Mouse (Mus musculus) MEL (cell line): Measurements from ENCODE around the gene Rapgef2. TPM values are rescaled to one million over a fixed set of nuclear protein-coding genes. Genes with fewer than 3 reads are reported as not detected.

Experiments used
- DNase-seq: peaks from one replicate; pipeline ENCODE4 v3.0.0; 2011; ENCODE audit warnings: low read depth, low spot score
- H3K27ac ChIP-seq: 2 replicates; pipeline ENCODE4 v1.5.1; 2012; ENCODE audit warnings: low read depth, mild to moderate bottlenecking, control low read depth, low read length, moderate library complexity; ENCODE audit not compliant: control insufficient read depth
- H3K27me3 ChIP-seq, 2 experiments: fragments of 150-350 bp in 1 of 2; sonication (generic) in 1 of 2; 2 replicates each; pipeline ENCODE4 v1.6.1; 2012; ENCODE audit warnings: low read length in 2 of 2, mild to moderate bottlenecking in 2 of 2, improper control_type of control experiment in 1 of 2, moderate library complexity in 1 of 2; ENCODE audit not compliant: insufficient read depth in 2 of 2, control insufficient read depth in 1 of 2
- H3K36me3 ChIP-seq, 2 experiments: 2 replicates each; pipeline ENCODE4 v1.6.1; 2012 to 2014; ENCODE audit warnings: low read length in 2 of 2, improper control_type of control experiment in 1 of 2, inconsistent platforms in 1 of 2, mild to moderate bottlenecking in 1 of 2; ENCODE audit not compliant: insufficient read depth in 2 of 2, control insufficient read depth in 1 of 2
- H3K4me1 ChIP-seq, 2 experiments: fragments of 150-350 bp in 1 of 2; sonication (generic) in 1 of 2; 2 replicates each; pipeline ENCODE4 v1.6.1; 2012; ENCODE audit warnings: low read length in 2 of 2, improper control_type of control experiment in 1 of 2, mild to moderate bottlenecking in 1 of 2; ENCODE audit not compliant: insufficient read depth in 2 of 2, control insufficient read depth in 1 of 2
- H3K4me3 ChIP-seq, 2 experiments: fragments of 150-350 bp in 1 of 2; sonication (generic) in 1 of 2; 2 replicates each; pipeline ENCODE4 v1.5.1; 2012; ENCODE audit warnings: low read depth in 2 of 2, low read length in 2 of 2, mild to moderate bottlenecking in 2 of 2, moderate library complexity in 2 of 2, control low read depth in 1 of 2, improper control_type of control experiment in 1 of 2; ENCODE audit not compliant: control insufficient read depth in 1 of 2, insufficient read depth in 1 of 2
- H3K79me2 ChIP-seq: 2 replicates; pipeline ENCODE4 v1.6.1; 2012; ENCODE audit warnings: mild to moderate bottlenecking, low read length, moderate library complexity; ENCODE audit not compliant: control insufficient read depth, poor library complexity, insufficient read depth
- H3K9ac ChIP-seq: 2 replicates; pipeline ENCODE4 v1.6.1; 2012; ENCODE audit warnings: low read depth, mild to moderate bottlenecking, control low read depth, low read length, moderate library complexity; ENCODE audit not compliant: control insufficient read depth, poor library complexity, severe bottlenecking
- H3K9me3 ChIP-seq: fragments of 150-350 bp; sonication (generic); replicated peaks from 2 replicates; pipeline ENCODE4 v1.6.1; 2012; ENCODE audit warnings: mild to moderate bottlenecking, low read length, improper control_type of control experiment, moderate library complexity; ENCODE audit not compliant: insufficient read depth
- CHD1 ChIP-seq: IDR thresholded peaks from 2 replicates; pipeline ENCODE4 v1.6.1; 2012; ENCODE audit warnings: low read depth, mild to moderate bottlenecking, inconsistent platforms, low read length, improper control_type of control experiment
- CTCF ChIP-seq, 3 experiments: IDR thresholded peaks in 2 of 3; conservative IDR thresholded peaks in 1 of 3; 2 replicates each; pipeline ENCODE4 v1.5.1; 2011 to 2012; ENCODE audit warnings: low read length in 3 of 3, low read depth in 2 of 3, mild to moderate bottlenecking in 2 of 3, improper control_type of control experiment in 1 of 3, inconsistent platforms in 1 of 3, mixed read lengths in 1 of 3, moderate library complexity in 1 of 3; ENCODE audit not compliant: control insufficient read depth in 1 of 3, insufficient read depth in 1 of 3, poor library complexity in 1 of 3, severe bottlenecking in 1 of 3
- E2F4 ChIP-seq: IDR thresholded peaks from 2 replicates; pipeline ENCODE4 v1.6.1; 2011; ENCODE audit warnings: low read depth, low read length, improper control_type of control experiment, borderline replicate concordance
- ELF1 ChIP-seq: IDR thresholded peaks from 2 replicates; pipeline ENCODE4 v1.6.1; 2014; ENCODE audit warnings: low read depth, mild to moderate bottlenecking, inconsistent platforms, low read length, improper control_type of control experiment, moderate library complexity
- ETS1 ChIP-seq: IDR thresholded peaks from 2 replicates; pipeline ENCODE4 v1.6.1; 2012; ENCODE audit warnings: low read depth, mild to moderate bottlenecking, inconsistent platforms, low read length, improper control_type of control experiment, moderate library complexity
- HCFC1 ChIP-seq: IDR thresholded peaks from 2 replicates; pipeline ENCODE4 v1.6.1; 2012; ENCODE audit warnings: low read depth, mild to moderate bottlenecking, inconsistent platforms, low read length, improper control_type of control experiment, moderate library complexity
- JUND ChIP-seq: IDR thresholded peaks from 2 replicates; pipeline ENCODE4 v1.6.1; 2011; ENCODE audit warnings: low read depth, mild to moderate bottlenecking, improper control_type of control experiment, low read length
- KAT2A ChIP-seq: conservative IDR thresholded peaks from 2 replicates; pipeline ENCODE4 v1.6.1; 2012; ENCODE audit warnings: low read depth, low read length, improper control_type of control experiment, inconsistent platforms
- MAZ ChIP-seq: IDR thresholded peaks from 2 replicates; pipeline ENCODE4 v1.6.1; 2012; ENCODE audit warnings: low read depth, mild to moderate bottlenecking, inconsistent platforms, low read length, improper control_type of control experiment
- MEF2A ChIP-seq: IDR thresholded peaks from 2 replicates; pipeline ENCODE4 v1.6.1; 2014; ENCODE audit warnings: low read depth, mild to moderate bottlenecking, inconsistent platforms, low read length, improper control_type of control experiment; ENCODE audit not compliant: poor library complexity, insufficient replicate concordance, severe bottlenecking; ENCODE audit errors: extremely low read depth
- MXI1 ChIP-seq: IDR thresholded peaks from 2 replicates; pipeline ENCODE4 v1.6.1; 2011; ENCODE audit warnings: mild to moderate bottlenecking, low read depth, low read length, improper control_type of control experiment
- MYB ChIP-seq: IDR thresholded peaks from 2 replicates; pipeline ENCODE4 v1.6.1; 2011; ENCODE audit warnings: mild to moderate bottlenecking, low read depth, low read length, improper control_type of control experiment
- MYC ChIP-seq: IDR thresholded peaks from 2 replicates; pipeline ENCODE4 v1.6.1; 2011; ENCODE audit warnings: low read depth, mild to moderate bottlenecking, low read length, improper control_type of control experiment, moderate library complexity
- POLR2A ChIP-seq, 2 experiments: IDR thresholded peaks; 2 replicates each; pipeline ENCODE4 v1.6.1; 2011 to 2012; ENCODE audit warnings: low read length in 2 of 2, mild to moderate bottlenecking in 2 of 2, control low read depth in 1 of 2, improper control_type of control experiment in 1 of 2, low read depth in 1 of 2, moderate library complexity in 1 of 2; ENCODE audit not compliant: control insufficient read depth in 1 of 2, insufficient read depth in 1 of 2, poor library complexity in 1 of 2
- POLR2AphosphoS2 ChIP-seq: IDR thresholded peaks from 2 replicates; pipeline ENCODE4 v1.6.1; 2011; ENCODE audit warnings: low read length, improper control_type of control experiment
- POLR2AphosphoS5 ChIP-seq: IDR thresholded peaks from 2 replicates; pipeline ENCODE4 v1.6.1; 2012; ENCODE audit warnings: low read depth, borderline replicate concordance, mild to moderate bottlenecking, inconsistent platforms, low read length, moderate library complexity, mixed read lengths
- RAD21 ChIP-seq: IDR thresholded peaks from 2 replicates; pipeline ENCODE4 v1.6.1; 2011; ENCODE audit warnings: mild to moderate bottlenecking, low read depth, low read length, improper control_type of control experiment
- SIN3A ChIP-seq: IDR thresholded peaks from 2 replicates; pipeline ENCODE4 v1.6.1; 2012; ENCODE audit warnings: low read length, improper control_type of control experiment, inconsistent platforms
- SMC3 ChIP-seq: IDR thresholded peaks from 2 replicates; pipeline ENCODE4 v1.6.1; 2011; ENCODE audit warnings: low read depth, low read length, improper control_type of control experiment
- TBP ChIP-seq: IDR thresholded peaks from 2 replicates; pipeline ENCODE4 v1.8.0; 2011; ENCODE audit warnings: low read depth, low read length, improper control_type of control experiment
- ZC3H11A ChIP-seq: IDR thresholded peaks from 2 replicates; pipeline ENCODE4 v1.6.1; 2012; ENCODE audit warnings: low read depth, mild to moderate bottlenecking, inconsistent platforms, low read length, improper control_type of control experiment
- ZNF384 ChIP-seq: IDR thresholded peaks from 2 replicates; pipeline ENCODE4 v1.6.1; 2012; ENCODE audit warnings: low read depth, mild to moderate bottlenecking, inconsistent platforms, low read length, improper control_type of control experiment
- polyA plus RNA-seq, 2 experiments: library from polyadenylated mRNA; stranded (reverse) in 1 of 2; unstranded in 1 of 2; fragments of >175 nt in 1 of 2; fragments of >200 nt in 1 of 2; gene quantifications; 2 replicates each; pipeline versions ENCODE4 v1.2.1 to v1.2.4; 2012; ENCODE audit warnings: low replicate concordance in 2 of 2, low read depth in 1 of 2; ENCODE audit not compliant: insufficient read length in 2 of 2, insufficient read depth in 1 of 2, missing spikeins in 1 of 2
- total RNA-seq: library from RNA; depleted of rRNA; stranded (reverse); fragments of 300-350 nt; gene quantifications from 2 replicates; pipeline ENCODE4 v1.2.3, GENCODE M21; 2012

Gene Rapgef2
- total and polyA plus RNA-seq, 3 experiments, result 4.2 to 4.6 TPM; not detected in 1

DNA sequence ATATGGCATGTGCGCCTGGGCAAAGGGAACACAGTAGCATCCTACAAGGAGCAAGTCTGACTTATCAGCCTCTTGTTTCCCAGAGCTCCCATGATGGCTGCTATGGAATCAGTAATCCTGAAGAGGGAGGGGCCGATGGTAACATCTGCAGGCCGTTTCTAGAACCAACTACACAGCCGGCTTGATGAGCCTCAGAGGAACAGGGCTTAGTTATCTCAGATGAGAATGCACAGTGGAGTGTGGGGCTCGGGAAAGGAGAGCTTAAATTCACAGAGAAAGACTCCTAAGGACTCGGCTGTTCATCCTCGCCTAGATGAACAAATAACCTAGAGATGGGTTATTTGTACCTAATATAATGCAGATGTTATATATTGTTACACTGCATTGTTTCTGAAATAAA lies 164.9 kb downstream of the Rapgef2 start:
- no peak overlapping the region for H3K9ac ChIP-seq
- H3K4me3 ChIP-seq, result no peak overlapping the region
- DNase-seq, result no peak
- no peaks in the 10 kb centered on the region for H3K4me1 ChIP-seq
- H3K9me3 ChIP-seq, result no peaks in the 10 kb centered on the region
- no peaks in the 10 kb centered on the region for H3K27me3 ChIP-seq
- H3K79me2 ChIP-seq, result no peaks in the 10 kb centered on the region
- TF ChIP-seq ETS1 (no peak), MAZ (no peak), POLR2A (IDR thresholded peaks at IDR 0.05; ENCODE audit: control insufficient read depth in 1 of 2, insufficient read depth in 1 of 2, low read depth in 1 of 2, low read length in 2 of 2, poor library complexity in 1 of 2) (no peak), HCFC1 (no peak), MEF2A (no peak), MYB (no peak), ZC3H11A (no peak), TBP (no peak), MXI1 (no peak)
- TF ChIP-seq, all 39 proteins: peak for 0
- peaks cover 0 to 2% of the 10 kb centered on the region in 2 experiments; a peak in 1 of 4 replicates for H3K36me3 ChIP-seq
- no peak overlapping the region for H3K27ac ChIP-seq

- H3K27me3 ChIP-seq, result no peaks in the 10 kb centered on the region
- H3K27ac ChIP-seq, result no peak overlapping the region
Measured at GRCm38 (mm10) chr3:79119983-79120382, 166.3 kb downstream of the Rapgef2 start.

DNA sequence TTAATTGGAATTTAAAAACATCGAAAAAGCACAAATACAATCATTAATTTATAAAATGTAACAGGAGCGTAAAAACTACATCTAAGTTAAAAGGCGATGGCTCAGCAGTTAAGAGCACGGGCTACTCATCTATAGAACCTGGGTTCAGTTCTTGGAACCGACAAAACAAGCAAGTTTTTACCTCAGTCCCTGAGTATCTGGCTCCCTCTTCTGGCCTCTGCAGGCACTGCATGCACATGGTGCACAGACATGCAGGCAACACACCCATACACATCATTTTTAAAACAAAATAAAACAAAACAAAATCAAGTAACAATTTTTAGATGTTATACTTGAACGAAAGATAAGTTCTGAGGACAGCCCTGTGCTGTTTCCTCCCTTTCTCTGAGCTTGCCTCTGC lies 176.2 kb downstream of the Rapgef2 start:
- H3K27ac ChIP-seq, result no peak overlapping the region
- no peak for TF ChIP-seq KAT2A
- TF ChIP-seq RAD21, result peak; percentile 43
- TF ChIP-seq ZC3H11A, result no peak
- TF ChIP-seq POLR2AphosphoS5, result no peak
- TF ChIP-seq MEF2A, result no peak
- TF ChIP-seq POLR2A (IDR thresholded peaks at IDR 0.05; ENCODE audit: control insufficient read depth in 1 of 2, insufficient read depth in 1 of 2, low read depth in 1 of 2, low read length in 2 of 2, poor library complexity in 1 of 2), result no peak
- no peak for TF ChIP-seq CHD1
- no peak for TF ChIP-seq POLR2AphosphoS2
- peak in 1 of 3 experiments; percentile 41; a peak in 2 of 6 replicates for TF ChIP-seq CTCF (IDR thresholded peaks at IDR 0.05 in 2 of 3, conservative IDR thresholded peaks at IDR 0.05 in 1 of 3; ENCODE audit: control insufficient read depth in 1 of 3, insufficient read depth in 1 of 3, low read depth in 2 of 3, low read length in 3 of 3, poor library complexity in 1 of 3, severe bottlenecking in 1 of 3)
- TF ChIP-seq MYB, result no peak
- TF ChIP-seq SMC3, result peak; percentile 47
- TF ChIP-seq ZNF384, result no peak
- TF ChIP-seq E2F4, result no peak
- peak; percentile 23 for DNase-seq

More at GRCm38 (mm10) chr3:79119983-79120382, 166.3 kb downstream of the Rapgef2 start:
- no peaks in the 10 kb centered on the region for H3K9me3 ChIP-seq
- peak; percentile 17 for DNase-seq
- TF ChIP-seq POLR2A (IDR thresholded peaks at IDR 0.05; ENCODE audit: control insufficient read depth in 1 of 2, insufficient read depth in 1 of 2, low read depth in 1 of 2, low read length in 2 of 2, poor library complexity in 1 of 2), result no peak
- TF ChIP-seq SIN3A, result no peak
- TF ChIP-seq ELF1, result no peak
- no peak for TF ChIP-seq CHD1
- TF ChIP-seq JUND, result no peak
- TF ChIP-seq MYC, result no peak
- no peaks in the 10 kb centered on the region for H3K4me1 ChIP-seq
- H3K79me2 ChIP-seq, result no peaks in the 10 kb centered on the region
- peaks cover 0 to 2% of the 10 kb centered on the region in 2 experiments; a peak in 1 of 4 replicates for H3K36me3 ChIP-seq
- no peak overlapping the region for H3K9ac ChIP-seq
- H3K4me3 ChIP-seq, result no peak overlapping the region

More for the DNA sequence above, 176.2 kb downstream of the Rapgef2 start:
- Histone ChIP-seq H3K9me3 (no peaks in the 10 kb centered on the region), H3K27me3 (no peaks in the 10 kb centered on the region), H3K4me1 (no peaks in the 10 kb centered on the region), H3K79me2 (no peaks in the 10 kb centered on the region), H3K36me3 (no peaks in the 10 kb centered on the region), H3K4me3 (no peak overlapping the region), H3K9ac (no peak overlapping the region)
